Mouse (Mus musculus) monocyte, adult 2 months (primary cell): ENCODE measurements around the gene St13.

Experiments used
- DNase-seq, 2 experiments: peaks; one replicate each; pipeline ENCODE4 v3.0.0; 2022; ENCODE audit warnings: low spot score in 2 of 2, low read depth in 1 of 2

St13 gene

DNA sequence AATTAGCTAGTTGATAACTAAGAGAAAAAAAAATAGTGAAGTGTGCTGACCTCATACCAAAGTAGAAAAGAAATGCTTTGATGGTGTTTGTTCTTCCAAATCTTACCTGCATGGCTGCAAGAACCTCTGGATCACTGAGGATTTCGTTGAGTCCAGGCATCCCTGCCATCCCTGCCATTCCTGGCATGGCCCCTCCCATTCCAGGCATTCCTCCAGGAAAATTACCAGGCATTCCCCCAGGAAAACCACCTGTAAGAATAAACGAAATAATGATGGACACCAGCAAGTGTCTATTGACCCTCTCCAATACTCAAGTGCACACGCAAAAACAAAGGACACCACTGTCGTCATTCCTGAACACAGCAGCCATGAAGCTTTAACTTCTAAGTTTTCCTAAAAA is 33.6 kb downstream of the St13 start:
- DNase-seq, result no peak

DNA sequence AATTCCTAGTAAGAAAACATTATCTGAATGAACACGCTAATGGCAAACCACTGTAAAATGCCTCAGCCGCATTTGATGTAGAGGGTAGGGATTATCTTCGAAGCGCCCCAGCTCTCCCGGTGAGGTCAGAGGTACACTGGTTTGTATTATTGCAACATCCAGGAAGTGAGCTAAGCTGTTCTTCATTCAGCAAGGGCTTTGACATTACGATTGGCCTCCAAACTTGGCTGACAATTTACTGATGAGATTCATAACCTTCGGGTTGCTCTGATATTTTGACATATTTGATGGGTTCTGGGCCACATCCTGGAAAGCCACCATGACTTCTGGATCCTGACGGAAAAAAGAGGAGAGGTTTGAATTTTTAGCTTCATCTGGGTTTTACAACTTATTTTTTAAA is 34.6 kb downstream of the St13 start:
- no peak for DNase-seq

DNA sequence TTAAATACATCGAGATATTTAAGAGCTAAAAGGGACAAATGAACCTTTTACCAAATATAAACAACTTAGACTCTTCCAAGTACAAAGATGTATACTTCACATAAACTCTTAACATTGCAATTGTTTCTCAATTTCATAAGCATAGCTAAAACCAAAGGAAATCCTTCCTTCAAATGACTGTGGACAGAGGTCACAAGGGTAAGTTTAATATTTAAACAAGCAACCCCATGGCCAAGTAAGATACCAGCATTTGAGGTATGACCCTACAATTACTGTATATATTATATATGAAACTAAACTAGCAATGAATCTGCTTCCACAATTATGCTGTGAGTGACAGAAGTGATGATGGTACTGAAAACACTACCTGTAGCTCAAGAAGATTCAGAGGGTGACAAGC is 35.6 kb downstream of the St13 start:
- DNase-seq, result no peak

DNA sequence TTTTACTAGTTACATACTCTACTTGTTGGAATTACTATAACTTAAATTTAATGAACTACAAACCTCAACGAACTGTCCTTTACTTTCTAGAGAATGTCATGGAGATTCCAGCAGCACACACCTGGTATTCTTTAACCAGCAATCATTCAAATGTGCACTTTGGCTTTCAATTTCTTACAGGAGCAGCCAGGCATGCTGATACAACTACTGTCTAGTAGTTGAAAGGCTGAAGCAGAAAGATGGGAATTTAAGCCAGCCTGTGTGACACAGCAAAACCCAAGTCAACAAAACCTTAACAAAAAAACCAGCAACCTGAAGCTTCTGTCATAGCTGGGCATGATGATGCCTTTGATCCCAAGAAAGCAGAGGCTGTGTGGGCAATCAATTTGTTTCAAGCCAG is 37.4 kb downstream of the St13 start:
- no peak for DNase-seq

DNA sequence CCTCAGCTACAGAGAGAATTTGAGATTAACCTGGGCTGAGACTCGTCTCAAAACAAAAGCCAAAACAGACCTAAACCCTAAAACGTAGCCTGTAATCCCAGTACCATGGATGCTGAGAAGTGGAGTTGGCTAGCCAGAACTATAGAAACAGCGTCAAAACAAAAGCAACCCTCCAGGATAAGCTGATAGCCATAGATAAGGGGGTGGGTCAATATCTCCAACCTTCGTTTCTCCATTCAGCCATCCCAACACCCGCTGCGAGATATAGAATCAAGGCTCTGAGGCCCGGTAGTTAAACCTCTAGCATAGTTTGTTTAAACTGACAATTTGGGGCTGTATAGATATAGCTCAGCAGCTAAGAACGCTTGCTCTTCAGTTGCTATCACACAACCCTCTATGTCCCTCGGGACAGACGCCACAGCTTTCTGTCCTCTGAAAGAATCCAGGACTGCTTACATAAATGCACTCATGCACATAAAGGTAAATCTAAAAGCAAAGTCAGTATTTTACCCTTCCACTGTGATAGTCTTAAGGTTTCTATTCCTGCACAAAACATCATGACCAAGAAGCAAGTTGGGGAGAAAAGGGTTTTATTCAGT is 38.4 kb downstream of the St13 start:
- DNase-seq, result no peak

DNA sequence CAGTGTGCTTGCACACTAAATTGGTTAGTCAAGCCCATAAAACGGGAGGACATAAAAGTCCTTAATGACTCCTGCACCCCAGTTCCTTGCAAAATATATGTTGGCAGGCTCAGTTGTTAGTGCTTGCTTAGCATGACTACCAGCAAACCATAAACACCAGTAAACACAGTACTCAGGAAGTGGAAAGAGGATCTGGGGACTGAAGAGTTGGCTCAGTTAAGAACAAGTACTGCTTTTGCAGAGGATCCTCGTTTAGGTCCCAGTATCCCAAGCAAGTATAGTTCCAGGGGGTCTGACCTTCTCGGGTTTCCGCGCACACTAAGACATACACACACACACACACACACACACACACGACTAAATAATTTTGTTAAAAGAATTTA is 38.9 kb downstream of the St13 start:
- no peak for DNase-seq

DNA sequence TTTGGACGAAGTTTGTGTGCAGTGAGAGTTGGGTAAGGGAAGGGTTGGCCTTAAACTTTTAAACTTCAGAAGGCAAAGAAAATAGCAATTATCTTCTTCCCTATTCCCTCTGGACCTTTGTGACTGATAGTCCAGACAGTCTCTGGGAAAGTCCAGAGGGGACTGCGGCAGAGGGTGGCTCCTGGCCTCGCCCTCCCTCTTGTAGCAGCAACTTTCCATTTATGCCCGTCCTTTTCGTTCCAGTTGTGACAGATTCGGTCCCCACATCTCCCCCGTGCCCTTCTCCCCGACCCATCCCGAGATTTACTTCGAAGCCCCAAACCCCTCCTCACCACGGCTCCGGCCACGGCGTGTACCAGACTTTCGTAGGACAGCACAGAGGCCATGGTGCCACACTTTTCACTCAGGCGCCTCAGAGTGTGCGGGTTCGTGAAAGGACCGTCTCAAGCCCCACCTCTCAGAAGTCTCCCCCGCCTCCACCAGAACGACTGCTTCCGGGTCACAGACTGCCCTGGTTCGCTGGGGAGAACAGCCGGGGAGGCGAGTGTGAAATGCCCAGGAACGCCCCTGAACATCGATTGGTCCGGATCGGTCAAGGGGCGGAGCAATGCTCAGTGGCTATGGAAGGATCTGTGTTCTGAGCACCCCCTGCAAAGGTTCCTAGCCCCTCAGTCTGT is 39.4 kb downstream of the St13 start, which contains the start of gene Slc25a17:
Gene Slc25a17 (minus strand): TSS at position 468 of the 677 bp plus-strand sequence.
- DNase-seq, result peak; percentile 88

DNA sequence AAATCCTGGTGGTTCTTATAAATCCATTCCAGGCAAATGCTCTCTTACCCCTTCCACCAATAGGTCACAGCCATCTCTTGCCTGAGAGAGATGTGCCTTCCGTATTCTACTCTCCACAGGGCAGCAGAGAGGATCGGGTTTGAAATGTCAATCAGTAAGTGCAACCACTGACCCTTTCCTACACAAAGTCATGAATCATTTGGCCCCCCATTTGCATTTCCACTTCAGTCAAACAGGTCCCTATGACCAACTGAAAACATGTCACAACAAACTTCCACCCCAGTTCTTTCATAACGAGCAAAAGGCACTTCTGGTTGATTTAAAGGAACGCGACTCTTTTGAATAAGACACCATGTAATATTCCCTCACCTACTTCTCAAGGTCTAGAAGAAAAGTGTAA is 40.5 kb downstream of the St13 start:
- DNase-seq, result no peak

DNA sequence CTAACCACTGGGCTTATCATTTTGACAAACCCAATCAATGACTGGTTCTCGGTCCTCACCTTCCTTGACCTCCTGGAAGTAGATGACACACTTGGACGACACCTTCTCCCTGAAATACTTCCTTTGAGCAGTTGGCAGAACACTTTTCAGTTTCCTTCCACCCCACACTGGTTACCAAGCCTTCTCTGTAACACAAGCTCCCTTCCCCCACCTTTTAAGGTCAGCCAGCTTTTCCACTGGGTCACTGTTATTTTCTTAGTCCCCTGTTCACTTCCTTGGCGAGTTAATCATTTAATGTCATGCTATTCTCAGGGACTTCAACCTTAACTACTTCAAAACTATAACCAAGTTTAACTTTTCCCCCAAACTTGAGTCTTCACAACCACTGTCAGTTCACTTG is 40.9 kb downstream of the St13 start:
- DNase-seq, result no peak

DNA sequence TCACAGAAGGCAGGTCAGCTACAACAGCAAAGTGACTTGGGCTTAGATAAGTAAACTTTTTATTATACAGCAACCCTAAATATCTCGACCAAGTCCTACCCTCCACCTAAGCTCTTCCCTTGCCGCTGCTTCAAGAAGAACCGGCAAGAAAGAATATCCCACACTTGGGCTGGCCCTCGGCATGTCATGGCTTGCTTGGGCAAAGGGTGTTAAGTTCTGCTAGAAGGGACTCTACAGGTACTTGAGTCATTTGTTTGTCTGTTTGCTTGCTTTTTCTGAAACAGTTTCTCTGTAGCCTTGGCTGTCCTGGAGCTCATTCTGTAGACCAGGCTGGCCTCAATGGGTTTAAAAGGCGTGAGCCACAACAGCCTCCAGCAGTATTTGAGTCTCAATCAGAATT is 42.9 kb downstream of the St13 start:
- DNase-seq, result no peak

DNA sequence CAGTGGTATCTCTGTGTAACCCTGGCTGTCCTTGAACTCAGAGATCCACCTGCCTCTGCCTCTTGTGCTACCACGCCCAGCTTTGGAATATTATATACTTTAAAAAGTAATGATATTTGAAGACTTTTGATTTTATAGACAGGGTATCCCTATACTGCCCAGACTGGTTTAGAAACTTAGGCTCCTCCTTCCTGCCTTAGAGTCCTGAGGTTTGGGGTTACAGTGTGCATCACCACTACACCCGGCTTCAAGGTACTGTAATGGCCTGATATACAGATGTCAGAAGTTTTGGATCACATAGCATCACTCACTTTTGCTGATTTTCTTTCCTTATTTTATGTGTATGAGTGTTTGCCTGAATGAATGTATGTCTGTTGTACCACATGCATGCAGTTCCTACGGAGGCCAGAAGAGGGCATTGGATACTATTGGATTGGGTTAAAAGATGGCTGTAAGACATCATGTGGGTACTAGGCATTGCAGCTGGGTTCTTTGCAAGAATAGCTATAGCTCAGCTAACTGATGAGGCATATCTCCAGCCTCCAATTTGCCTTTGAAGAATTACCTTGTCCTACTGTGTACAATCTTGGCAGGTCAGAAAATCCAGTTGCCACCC is 44.6 kb downstream of the St13 start:
- DNase-seq, result peak; percentile 26 to 45

DNA sequence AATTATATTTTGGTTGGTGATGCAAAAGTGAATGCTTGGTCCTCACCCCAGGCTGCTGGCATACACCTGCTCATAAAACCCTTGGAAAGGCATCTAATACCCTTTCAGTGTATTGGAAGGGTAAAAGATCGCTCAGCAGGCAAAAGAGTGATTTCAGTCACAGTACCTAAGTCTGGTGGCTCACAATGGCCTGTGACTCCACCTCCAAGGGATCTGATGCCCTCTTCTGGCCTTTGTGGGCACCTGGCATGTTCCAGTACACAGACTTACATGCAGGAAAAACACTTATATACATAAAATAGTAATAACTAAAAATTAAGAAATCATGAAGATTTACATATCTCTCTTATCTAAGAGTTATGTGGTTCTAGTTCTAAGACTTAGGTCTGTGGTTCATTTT is 47.2 kb downstream of the St13 start:
- no peak for DNase-seq

DNA sequence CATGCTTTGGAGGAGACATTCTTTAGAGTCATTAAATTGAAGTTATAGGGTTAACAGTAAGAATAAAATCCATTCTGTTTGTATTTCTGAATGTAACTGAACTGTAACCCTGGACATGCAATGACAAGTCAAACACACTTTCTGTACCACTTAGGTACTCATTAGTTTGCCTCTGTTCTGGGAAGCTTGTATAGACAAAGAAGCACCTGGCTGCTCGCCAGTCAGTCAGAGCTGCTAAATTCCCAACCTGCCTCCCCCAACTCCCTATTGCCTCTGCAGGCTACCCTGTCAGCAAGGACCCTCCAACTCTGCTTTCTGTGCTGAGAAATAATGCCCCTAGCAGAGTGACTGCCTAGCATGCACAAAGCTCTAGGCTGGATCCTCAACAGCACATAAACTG is 49.5 kb downstream of the St13 start:
- no peak for DNase-seq

DNA sequence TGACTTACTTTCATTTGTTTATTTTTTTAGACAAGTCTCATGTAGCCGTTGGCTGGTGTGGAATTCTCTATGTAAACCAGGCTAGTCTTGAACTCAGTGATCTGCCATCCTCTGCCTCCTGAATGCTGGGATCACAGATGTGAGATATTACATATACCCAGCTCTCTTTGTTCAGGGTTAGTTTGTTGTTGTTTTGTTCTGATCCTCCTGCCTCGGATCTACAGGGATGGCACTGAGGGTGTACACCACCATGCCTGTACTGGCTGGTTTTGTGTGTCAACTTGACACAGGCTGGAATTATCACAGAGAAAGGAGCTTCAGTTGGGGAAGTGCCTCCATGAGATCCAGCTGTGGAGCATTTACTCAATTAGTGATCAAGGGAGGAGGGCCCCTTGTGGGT is 51.5 kb downstream of the St13 start:
- no peak for DNase-seq

DNA sequence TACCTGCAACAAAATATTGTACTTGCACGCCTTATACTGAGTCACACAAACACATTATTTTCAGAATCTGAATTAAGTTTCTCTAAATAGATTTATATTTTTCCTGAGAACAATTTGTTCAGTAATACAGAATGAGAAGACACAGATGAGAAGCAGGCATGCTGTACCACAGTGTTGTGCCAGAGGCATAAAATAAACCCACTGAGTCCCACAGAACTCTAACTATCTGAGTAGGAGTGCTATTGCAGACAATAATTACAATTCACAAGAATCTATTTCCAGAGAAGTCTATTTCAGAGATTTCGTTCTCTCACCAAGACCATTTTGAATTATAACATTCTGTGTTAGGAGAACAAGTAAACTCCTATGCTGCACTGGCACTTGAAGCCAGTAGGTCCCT is 52.4 kb downstream of the St13 start:
- DNase-seq, result no peak

DNA sequence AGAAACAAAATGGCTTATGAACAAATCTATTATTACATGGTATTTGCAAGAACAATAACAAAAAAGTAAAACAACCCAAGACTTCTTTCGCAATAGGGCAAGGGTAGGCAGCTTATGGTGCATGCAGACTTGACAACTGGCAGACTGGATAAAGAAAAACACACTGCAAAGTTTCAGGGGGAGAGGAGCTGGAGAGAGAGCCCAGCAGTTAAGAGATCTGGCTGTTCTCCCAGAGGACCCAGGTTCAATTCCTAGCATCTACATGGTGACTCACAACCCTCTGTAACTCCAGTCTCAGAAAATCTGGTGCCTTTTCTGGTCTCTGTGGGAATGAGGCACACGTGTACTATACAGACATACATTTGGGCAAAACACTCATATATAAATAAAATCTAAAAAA is 58.5 kb downstream of the St13 start:
- DNase-seq, result no peak

DNA sequence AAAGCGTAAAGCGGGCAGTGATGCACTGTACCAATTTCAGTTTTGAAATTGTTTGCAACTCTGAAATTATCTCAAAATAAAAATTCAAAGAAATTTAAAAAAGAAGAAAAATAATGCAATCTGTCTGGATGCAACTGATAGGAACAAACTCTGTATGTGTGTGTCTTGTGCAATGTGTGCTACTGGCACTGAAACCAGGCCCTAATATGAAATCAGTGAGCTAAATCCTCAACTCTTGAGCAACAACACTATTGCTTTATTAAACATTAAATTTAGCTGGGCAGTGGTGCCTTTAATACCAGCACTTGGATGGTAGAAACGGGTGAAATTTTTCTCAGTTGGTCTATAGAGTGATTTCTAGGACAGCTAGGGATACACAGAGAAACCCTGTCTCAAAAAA is 60.7 kb downstream of the St13 start:
- no peak for DNase-seq

DNA sequence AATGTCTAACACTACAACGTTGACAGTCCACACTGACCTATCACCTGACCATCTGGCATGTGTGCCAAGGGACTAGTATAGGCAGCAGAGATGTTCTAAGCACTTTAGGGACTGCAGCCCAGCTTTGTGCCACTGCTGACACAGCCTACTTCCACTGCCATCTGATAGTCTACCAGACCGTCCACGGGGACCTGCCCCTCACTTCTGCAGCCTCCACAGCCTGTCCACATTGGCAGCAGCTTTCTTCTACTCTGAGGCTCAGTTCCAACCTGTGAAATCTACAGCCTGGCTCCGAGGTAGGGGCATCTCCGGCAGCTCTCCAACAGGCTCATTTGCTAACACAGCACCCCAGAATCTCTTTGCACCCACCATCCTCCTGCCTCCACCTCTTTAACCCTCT is 63.4 kb downstream of the St13 start:
- DNase-seq, result no peak

DNA sequence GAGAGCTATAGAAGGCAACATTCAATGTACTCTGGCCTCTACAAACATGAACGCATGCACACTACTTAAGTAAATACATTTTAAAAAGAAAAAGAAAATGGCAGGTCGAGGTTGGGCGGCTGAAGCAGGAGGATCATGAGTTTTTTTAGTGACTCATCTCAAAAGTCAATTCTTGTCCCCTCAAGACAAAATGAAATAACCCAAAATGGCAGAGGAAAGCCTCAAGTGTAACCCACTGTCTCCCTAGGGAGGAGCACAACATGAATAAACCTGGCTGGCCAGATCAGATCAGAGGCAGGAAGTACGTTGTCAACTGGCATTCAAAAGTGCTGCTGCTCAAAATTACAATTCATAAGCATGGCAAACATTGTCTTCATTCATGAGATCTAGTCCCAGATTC is 67.4 kb downstream of the St13 start:
- DNase-seq, result no peak

DNA sequence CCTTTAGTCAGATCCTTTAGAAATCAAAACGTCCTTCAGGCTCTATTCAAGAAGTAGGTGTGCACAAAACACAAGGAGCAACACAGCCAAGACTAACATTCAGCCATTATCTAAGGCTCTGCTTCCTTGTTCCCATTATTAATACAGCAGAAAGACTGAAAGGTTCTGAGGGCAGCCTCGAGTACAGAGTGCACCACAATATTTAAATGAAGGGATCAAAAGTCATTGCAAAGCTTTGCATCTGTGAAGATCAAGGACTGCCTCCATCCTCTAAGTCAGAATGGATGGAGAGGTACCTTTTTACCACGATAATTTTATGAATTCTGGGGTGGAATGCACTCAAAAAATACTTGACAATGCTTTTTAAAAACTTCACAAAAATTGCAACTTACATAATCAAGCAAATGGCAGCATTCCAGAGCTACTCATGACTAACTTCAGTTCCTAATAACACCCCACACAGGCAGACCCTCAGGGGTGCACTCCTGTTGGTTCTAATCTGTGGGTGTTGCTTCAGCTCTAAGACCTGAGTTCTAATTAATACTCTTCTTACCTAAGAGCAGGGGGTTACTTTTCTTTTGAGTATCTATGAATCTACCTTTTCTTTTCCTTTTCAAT is 69.0 kb downstream of the St13 start:
- DNase-seq, result no peak

DNA sequence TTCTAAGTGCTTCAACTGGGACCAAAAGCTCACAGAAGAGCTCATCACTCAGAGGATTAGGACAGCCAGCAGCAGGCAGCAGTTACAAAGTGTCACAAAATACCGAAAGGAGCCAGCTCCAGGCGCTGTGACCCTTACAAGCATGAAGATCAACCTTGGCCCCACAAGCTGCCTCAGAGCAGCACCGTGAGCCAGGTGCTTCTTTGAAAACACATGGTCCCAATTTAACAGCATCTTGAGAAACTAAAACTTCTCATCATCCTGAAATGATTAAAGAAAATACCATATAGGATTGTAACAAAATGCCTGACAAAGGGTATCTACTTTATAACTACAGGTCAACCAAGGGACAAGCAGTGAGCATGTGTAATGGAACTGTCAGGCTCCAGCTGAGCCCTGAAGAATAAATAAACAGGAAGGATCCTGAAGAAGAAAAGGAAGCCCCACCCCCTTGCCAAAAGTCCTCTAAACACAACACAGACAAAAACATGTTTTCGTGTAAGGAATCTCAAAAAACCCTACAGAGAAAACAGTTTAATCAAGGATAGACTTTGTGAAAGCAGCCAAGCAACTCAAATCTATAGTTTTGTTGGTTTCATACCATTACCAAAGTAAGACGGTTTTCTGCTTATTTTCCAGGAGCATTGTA is 70.0 kb downstream of the St13 start:
- no peak for DNase-seq

DNA sequence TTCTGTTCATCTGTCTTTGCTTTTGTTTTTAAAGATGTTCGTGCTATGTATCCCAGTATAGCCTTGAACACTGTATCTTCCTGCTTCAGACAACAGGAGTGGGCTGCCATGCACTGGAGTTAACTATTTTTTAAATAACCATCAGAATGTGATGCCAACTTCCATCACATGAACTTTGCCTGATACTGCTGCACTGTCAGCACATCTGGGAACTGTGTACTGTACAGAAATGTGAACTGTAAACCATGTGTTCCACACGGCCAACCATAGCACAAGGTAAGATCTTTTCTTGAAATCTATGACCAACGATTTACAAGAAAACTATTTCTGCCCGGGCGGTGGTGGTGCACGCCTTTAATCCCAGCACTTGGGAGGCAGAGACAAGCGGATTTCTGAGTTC is 72.4 kb downstream of the St13 start:
- no peak for DNase-seq
